Mouse (Mus musculus): ENCODE data around the gene Znfx1. TPM values are rescaled to one million over a fixed set of nuclear protein-coding genes. Genes with fewer than 3 reads are reported as not detected.
A peak's percentile ranks its signal among the peaks of the same experiment; 100 is the strongest.

The Znfx1 gene
- polyA plus RNA-seq, 1 experiment from 2014 or later = 10.4 TPM

- WGBS = 25% methylated on average over 4 of the region's 4 CpGs
- no peak overlapping the region for H3K27ac ChIP-seq (ENCODE audit: poor library complexity, severe bottlenecking)
- no peak overlapping the region for H3K4me2 ChIP-seq
- ATAC-seq (ENCODE audit: insufficient number of reproducible peaks, low FRiP score) = peak; percentile 49; the same call in 1 of the 2 replicates
- H3K4me3 ChIP-seq = no peak overlapping the region
- H3K9me3 ChIP-seq (replicated peaks) = no peaks in the 10 kb centered on the region
- H3K9ac ChIP-seq = no peak overlapping the region
- peaks cover 6% of the 10 kb centered on the region; the same call in 1 of the 2 replicates for H3K27me3 ChIP-seq (replicated peaks)
- H3K4me1 ChIP-seq (replicated peaks) = peaks cover 22% of the 10 kb centered on the region; the same call in 1 of the 2 replicates
- no peaks in the 10 kb centered on the region for H3K36me3 ChIP-seq
These were observed 18.8 kb upstream of the Znfx1 start for GRCm38 (mm10) chr2:167081639-167082038.

- 72% methylated on average over 6 of the region's 6 CpGs for WGBS
- Histone ChIP-seq H3K4me2 (no peak overlapping the region), H3K36me3 (no peaks in the 10 kb centered on the region), H3K4me1 (replicated peaks) (peaks cover 22% of the 10 kb centered on the region; the same call in 1 of the 2 replicates), H3K27ac (ENCODE audit: poor library complexity, severe bottlenecking) (no peak overlapping the region), H3K9ac (no peak overlapping the region), H3K4me3 (no peak overlapping the region), H3K9me3 (replicated peaks) (no peaks in the 10 kb centered on the region), H3K27me3 (replicated peaks) (peaks cover 6% of the 10 kb centered on the region; the same call in 1 of the 2 replicates)
- ATAC-seq (ENCODE audit: insufficient number of reproducible peaks, low FRiP score) = no peak
These were observed 18.3 kb upstream of the Znfx1 start for GRCm38 (mm10) chr2:167081135-167081534.

- H3K27ac ChIP-seq (ENCODE audit: poor library complexity, severe bottlenecking) = no peak overlapping the region
- ATAC-seq (ENCODE audit: insufficient number of reproducible peaks, low FRiP score) = no peak
- no peak overlapping the region for H3K9ac ChIP-seq
- no peak overlapping the region for H3K4me3 ChIP-seq
- 87% methylated on average over 3 of the region's 3 CpGs for whole genome bisulfite sequencing
- no peaks in the 10 kb centered on the region for H3K36me3 ChIP-seq
- no peaks in the 10 kb centered on the region for H3K9me3 ChIP-seq (replicated peaks)
- H3K4me1 ChIP-seq (replicated peaks) = peaks cover 22% of the 10 kb centered on the region; the same call in 1 of the 2 replicates
- peaks cover 6% of the 10 kb centered on the region; the same call in 1 of the 2 replicates for H3K27me3 ChIP-seq (replicated peaks)
- no peak overlapping the region for H3K4me2 ChIP-seq
These were observed 17.6 kb upstream of the Znfx1 start for GRCm38 (mm10) chr2:167080387-167080786.

GRCm38 (mm10) chr2:167079535-167080257 is 16.9 kb upstream of the Znfx1 start:
- Histone ChIP-seq H3K4me2 (no peak overlapping the region), H3K4me3 (no peak overlapping the region), H3K9me3 (replicated peaks) (no peaks in the 10 kb centered on the region), H3K27ac (ENCODE audit: poor library complexity, severe bottlenecking) (no peak overlapping the region), H3K36me3 (no peaks in the 10 kb centered on the region), H3K4me1 (replicated peaks) (peaks cover 22% of the 10 kb centered on the region; the same call in 1 of the 2 replicates), H3K9ac (no peak overlapping the region; the same call in 1 of the 2 replicates), H3K27me3 (replicated peaks) (peaks cover 6% of the 10 kb centered on the region; the same call in 1 of the 2 replicates)
- WGBS = 61% methylated on average over 18 of the region's 18 CpGs
- ATAC-seq (ENCODE audit: insufficient number of reproducible peaks, low FRiP score) = no peak

GRCm38 (mm10) chr2:167078931-167079495 is 16.2 kb upstream of the Znfx1 start:
- H3K9ac ChIP-seq = no peak overlapping the region
- no peak overlapping the region for H3K4me2 ChIP-seq
- no peak overlapping the region for H3K27ac ChIP-seq (ENCODE audit: poor library complexity, severe bottlenecking)
- H3K36me3 ChIP-seq = no peaks in the 10 kb centered on the region
- 44% methylated on average over 9 of the region's 9 CpGs for WGBS
- H3K4me3 ChIP-seq = no peak overlapping the region
- no peak; the same call in 1 of the 2 replicates for ATAC-seq (ENCODE audit: insufficient number of reproducible peaks, low FRiP score)
- no peaks in the 10 kb centered on the region for H3K9me3 ChIP-seq (replicated peaks)
- peaks cover 22% of the 10 kb centered on the region; the same call in 1 of the 2 replicates for H3K4me1 ChIP-seq (replicated peaks)
- peaks cover 6% of the 10 kb centered on the region; the same call in 1 of the 2 replicates for H3K27me3 ChIP-seq (replicated peaks)

GRCm38 (mm10) chr2:167078486-167078885 is 15.7 kb upstream of the Znfx1 start:
- Histone ChIP-seq H3K36me3 (no peaks in the 10 kb centered on the region), H3K4me3 (no peak overlapping the region), H3K4me1 (replicated peaks) (peaks cover 22% of the 10 kb centered on the region; the same call in 1 of the 2 replicates), H3K9ac (no peak overlapping the region), H3K27me3 (replicated peaks) (peaks cover 6% of the 10 kb centered on the region; the same call in 1 of the 2 replicates), H3K9me3 (replicated peaks) (no peaks in the 10 kb centered on the region), H3K27ac (ENCODE audit: poor library complexity, severe bottlenecking) (no peak overlapping the region), H3K4me2 (no peak overlapping the region)
- no peak for ATAC-seq (ENCODE audit: insufficient number of reproducible peaks, low FRiP score)
- 37% methylated on average over 7 of the region's 7 CpGs for WGBS

- Histone ChIP-seq H3K36me3 (no peaks in the 10 kb centered on the region), H3K27me3 (replicated peaks) (peaks cover 6% of the 10 kb centered on the region; the same call in 1 of the 2 replicates), H3K4me2 (no peak overlapping the region), H3K9me3 (replicated peaks) (no peaks in the 10 kb centered on the region), H3K4me1 (replicated peaks) (peaks cover 22% of the 10 kb centered on the region; the same call in 1 of the 2 replicates), H3K4me3 (no peak overlapping the region), H3K9ac (no peak overlapping the region), H3K27ac (ENCODE audit: poor library complexity, severe bottlenecking) (no peak overlapping the region)
- no peak for ATAC-seq (ENCODE audit: insufficient number of reproducible peaks, low FRiP score)
- 74% methylated on average over 11 of the region's 11 CpGs for WGBS
These were observed 14.6 kb upstream of the Znfx1 start for GRCm38 (mm10) chr2:167077199-167077962.

- Histone ChIP-seq H3K9me3 (replicated peaks) (no peaks in the 10 kb centered on the region), H3K4me1 (replicated peaks) (peaks cover 21% of the 10 kb centered on the region; the same call in 1 of the 2 replicates), H3K4me3 (no peak overlapping the region), H3K27ac (ENCODE audit: poor library complexity, severe bottlenecking) (no peak overlapping the region), H3K36me3 (no peaks in the 10 kb centered on the region), H3K4me2 (no peak overlapping the region), H3K9ac (no peak overlapping the region), H3K27me3 (replicated peaks) (peaks cover 6% of the 10 kb centered on the region; the same call in 1 of the 2 replicates)
- ATAC-seq (ENCODE audit: insufficient number of reproducible peaks, low FRiP score) = no peak
- WGBS = 63% methylated on average over 2 of the region's 2 CpGs
These were observed 13.9 kb upstream of the Znfx1 start for GRCm38 (mm10) chr2:167076759-167077158.

GRCm38 (mm10) chr2:167076352-167076751 is 13.5 kb upstream of the Znfx1 start:
- peaks cover 6% of the 10 kb centered on the region; the same call in 1 of the 2 replicates for H3K27me3 ChIP-seq (replicated peaks)
- H3K4me3 ChIP-seq = no peak overlapping the region
- H3K27ac ChIP-seq (ENCODE audit: poor library complexity, severe bottlenecking) = no peak overlapping the region
- H3K36me3 ChIP-seq = no peaks in the 10 kb centered on the region
- H3K9me3 ChIP-seq (replicated peaks) = no peaks in the 10 kb centered on the region
- H3K4me2 ChIP-seq = no peak overlapping the region
- WGBS = 90% methylated on average over 4 of the region's 4 CpGs
- H3K4me1 ChIP-seq (replicated peaks) = peaks cover 17% of the 10 kb centered on the region; the same call in 1 of the 2 replicates
- ATAC-seq (ENCODE audit: insufficient number of reproducible peaks, low FRiP score) = no peak
- no peak overlapping the region for H3K9ac ChIP-seq

GRCm38 (mm10) chr2:167074587-167074986 is 11.8 kb upstream of the Znfx1 start:
- H3K4me3 ChIP-seq = no peak overlapping the region
- H3K27ac ChIP-seq (ENCODE audit: poor library complexity, severe bottlenecking) = no peak overlapping the region
- H3K9ac ChIP-seq = no peak overlapping the region
- ATAC-seq (ENCODE audit: insufficient number of reproducible peaks, low FRiP score) = no peak
- H3K9me3 ChIP-seq (replicated peaks) = no peaks in the 10 kb centered on the region
- peaks cover 27% of the 10 kb centered on the region for H3K4me1 ChIP-seq (replicated peaks)
- no peak overlapping the region for H3K4me2 ChIP-seq
- no peaks in the 10 kb centered on the region for H3K36me3 ChIP-seq
- 84% methylated on average over 5 of the region's 5 CpGs for WGBS
- H3K27me3 ChIP-seq (replicated peaks) = peaks cover 6% of the 10 kb centered on the region; the same call in 1 of the 2 replicates

Data from heart, embryonic 12.5 days (tissue).